Mouse (Mus musculus) cerebellum, adult 2 months (tissue): ENCODE measurements around the gene Gm10972.

ENCODE experiments used
- CTCF ChIP-seq: fragments of 200-500 bp; IDR thresholded peaks from 2 replicates; pipeline ENCODE4 v1.5.1; 2011; ENCODE audit warnings: low read depth, mild to moderate bottlenecking, control low read depth, low read length, moderate library complexity, borderline replicate concordance; ENCODE audit not compliant: insufficient read depth
- POLR2A ChIP-seq: fragments of 200-500 bp; IDR thresholded peaks from 2 replicates; pipeline ENCODE4 v1.6.1; 2011; ENCODE audit warnings: low read length, control low read depth, borderline replicate concordance; ENCODE audit not compliant: insufficient read depth

GRCm38 (mm10) chr3:94680783-94681182 lies 37.9 kb downstream of the Gm10972 start:
- TF ChIP-seq CTCF, result no peak
- TF ChIP-seq POLR2A, result no peak
